Mouse (Mus musculus): ENCODE results near the gene Apc2.
A peak's percentile ranks its signal among the peaks of the same experiment; 100 is the strongest.

The Apc2 gene

DNA sequence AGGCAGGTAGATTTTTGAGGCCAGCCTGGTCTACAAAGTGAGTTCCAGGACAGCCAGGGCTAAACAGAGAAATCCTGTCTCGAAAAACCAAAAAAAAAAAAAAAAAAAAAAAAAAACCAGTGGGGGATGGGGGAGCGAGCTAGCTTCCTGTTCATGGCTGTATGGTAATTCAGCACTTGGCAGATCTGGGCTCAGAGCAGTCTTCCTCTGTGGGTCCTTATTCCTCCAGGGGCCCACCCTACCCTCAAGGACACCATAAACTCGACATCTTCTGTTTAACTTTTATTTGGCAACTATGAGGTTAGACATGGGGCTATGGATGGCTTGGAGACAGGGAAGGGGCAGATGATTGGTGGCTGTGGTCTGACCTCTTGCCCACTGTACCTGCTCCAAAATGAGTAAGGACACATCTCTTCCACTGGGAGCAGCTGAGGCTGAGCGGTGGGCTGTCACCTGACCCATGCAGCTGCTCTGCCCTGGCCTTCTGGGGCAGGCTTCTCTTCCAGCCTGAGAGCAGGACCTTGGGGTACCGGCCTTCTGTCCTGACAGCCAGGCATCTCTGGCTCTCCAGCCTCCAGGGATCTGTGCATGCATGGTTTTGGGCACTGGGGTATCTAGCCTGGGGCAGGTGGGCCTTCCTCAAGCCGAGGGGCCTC is 25.4 kb downstream of the Apc2 start:
- peak; percentile 50 for DNase-seq (ENCODE audit: low read depth)

DNA sequence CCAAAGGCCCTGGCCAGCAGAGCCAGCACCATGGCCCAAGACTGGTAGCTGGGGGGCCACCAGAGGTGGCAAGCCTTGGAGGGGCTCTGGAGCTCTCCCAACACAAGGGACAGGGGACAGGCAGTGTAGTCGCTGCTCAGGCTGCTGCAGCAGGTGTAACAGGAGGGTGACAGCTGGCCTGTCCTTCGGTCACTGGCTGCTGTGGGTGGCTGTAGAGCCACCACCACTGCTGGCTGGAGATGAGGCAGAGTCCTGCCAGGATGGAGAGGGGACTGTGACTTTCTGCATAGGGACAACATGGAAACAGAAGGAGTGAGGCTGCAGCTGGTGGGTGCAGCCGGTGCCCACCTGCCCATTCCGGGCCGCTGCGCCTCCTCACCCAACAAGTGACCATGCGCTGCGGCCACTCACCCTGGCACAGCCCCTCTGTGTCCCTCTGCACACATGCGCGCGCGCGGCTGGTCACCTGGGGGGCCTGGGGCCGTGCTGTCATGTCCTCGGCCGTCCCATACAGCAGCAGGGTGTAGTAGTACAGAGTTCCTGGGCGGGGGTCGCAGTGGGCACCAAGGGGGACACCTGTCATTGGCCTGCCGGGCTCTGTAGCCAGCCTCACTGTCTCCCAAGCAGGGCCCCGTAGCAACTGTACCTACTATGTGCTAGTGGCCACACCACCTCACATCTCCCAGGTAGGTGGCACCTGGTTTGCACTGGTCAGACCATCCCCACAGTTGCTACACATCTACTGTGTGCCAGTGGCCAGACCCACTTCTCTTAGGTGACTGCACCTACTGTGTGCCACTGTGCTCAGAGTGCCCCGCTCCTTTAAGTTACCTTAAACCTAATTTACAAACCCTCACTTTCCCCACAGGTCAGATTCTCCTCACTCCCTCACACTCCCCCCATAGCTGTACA is 26.1 kb downstream of the Apc2 start:
- no peak for DNase-seq (ENCODE audit: low read depth)

DNA sequence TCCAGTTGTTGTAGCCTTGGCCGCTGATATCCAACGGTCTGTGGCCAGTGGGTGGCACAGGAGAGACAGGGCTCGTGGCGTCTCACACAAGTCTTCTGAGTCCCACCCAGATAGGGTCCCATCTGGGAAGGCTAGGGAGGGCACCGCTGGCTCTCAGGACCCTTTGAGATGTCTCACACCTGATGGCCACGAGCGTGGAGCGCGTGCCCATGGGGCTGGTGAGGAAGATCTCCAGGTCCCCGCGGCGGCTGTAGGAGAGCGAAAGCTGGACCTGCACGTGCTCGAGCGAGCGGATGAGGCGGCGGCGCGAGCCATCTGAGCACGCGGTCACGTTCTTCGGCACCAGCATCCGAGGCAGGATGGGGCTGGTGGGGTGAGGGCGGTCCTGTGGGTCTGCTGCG is 27.0 kb downstream of the Apc2 start:
- DNase-seq (ENCODE audit: low read depth), result peak; percentile 66

DNA sequence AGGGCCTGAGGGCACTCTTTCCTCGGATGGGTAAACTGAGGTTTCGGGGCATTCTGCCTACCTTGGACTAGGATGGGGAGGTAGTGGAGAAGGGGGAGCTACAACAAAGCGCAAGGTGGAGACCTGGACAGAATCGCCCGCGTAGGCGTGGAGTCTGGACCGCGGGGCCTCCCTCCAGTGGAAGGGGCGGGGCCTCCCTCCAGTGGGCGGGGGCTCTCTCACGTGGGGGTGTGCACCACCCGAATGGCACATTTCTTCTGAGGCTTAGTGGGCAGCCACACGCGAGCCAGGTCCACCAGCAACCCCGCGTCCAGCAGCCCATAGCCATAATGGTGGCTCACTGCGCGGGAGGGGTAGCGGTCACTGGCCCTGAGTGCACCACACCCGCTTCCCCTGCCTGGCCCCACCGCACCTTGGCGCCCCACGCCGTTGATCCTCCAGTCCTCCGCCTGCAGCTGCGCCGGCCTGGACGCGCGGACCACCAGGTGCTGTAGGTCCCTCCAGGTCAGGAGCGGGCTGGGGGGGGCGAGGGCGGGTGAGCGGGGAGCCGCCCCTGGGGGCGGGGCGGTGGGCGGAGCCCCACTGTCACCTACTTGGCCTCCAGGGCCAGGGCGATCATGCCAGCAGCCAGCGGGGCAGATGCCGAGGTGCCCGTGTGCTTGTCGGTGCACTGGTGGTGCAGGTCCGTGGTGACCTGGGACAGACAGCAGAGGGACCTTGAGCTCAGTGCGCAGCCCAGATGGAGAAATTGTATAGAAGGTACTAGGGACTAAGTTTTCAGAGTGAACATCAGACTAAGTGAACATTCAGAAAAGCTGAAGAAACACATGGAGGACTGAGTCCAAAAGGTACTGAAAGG is 27.7 kb downstream of the Apc2 start:
- peak; percentile 82 for DNase-seq (ENCODE audit: low read depth)

DNA sequence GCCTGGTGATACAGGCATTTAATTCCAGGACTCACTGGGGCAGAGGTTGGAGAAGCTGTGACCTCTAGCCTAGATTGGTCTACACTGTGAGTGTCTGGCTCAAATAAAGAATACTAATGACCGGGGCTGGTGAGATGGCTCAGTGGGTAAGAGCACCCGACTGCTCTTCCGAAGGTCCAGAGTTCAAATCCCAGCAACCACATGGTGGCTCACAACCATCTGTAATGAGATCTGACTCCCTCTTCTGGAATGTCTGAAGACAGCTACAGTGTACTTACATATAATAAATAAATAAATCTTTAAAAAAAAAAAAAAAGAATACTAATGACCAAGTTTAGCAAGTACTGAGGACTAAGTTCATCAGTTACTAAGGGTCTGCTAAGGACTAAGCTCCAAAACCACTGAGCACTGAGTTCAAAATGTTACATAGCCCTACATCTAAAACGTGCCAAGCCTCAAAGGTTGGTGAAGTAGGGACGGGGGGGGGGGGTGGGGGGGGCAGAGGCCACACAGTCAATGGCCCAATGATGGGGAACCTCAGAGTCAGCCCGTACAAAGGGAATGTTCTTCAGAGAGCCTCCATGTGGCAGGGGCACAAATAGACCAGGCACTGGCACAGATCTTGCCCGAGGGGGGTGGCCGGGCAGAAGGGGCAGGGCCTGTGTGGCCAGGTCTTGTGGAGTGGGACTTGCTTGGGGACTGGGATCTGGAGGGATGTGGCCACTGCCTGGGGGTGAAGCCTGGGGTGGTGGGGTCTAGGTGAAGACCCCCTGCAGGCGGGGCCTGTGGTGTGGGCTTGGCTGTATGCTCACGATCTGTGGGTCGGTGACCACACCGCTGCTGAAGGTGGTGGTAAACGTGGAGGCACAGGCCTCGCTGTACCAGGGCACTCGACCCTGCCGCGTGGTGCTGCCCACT is 28.6 kb downstream of the Apc2 start:
- peak; percentile 76 for DNase-seq (ENCODE audit: low read depth)

DNA sequence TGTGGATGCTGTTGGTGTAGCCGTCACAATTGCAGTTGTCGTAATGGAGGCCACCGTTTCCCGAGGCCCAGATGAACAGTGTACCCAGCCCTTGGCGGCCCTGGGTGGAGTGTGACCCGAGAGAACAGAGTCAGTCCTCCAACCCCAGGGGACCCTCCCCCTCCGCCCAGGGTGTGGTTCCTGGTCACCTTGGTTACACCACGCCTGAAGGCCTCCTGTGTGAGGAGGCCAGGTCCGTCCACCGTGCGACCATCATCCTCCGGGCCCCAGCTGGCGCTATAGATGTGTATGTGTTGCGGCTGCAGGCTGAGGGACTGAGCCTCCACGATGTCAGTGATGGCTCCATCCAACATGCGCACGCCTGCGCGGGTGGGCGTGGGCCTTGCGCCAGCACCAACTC is 29.3 kb downstream of the Apc2 start:
- DNase-seq (ENCODE audit: low read depth), result no peak

DNA sequence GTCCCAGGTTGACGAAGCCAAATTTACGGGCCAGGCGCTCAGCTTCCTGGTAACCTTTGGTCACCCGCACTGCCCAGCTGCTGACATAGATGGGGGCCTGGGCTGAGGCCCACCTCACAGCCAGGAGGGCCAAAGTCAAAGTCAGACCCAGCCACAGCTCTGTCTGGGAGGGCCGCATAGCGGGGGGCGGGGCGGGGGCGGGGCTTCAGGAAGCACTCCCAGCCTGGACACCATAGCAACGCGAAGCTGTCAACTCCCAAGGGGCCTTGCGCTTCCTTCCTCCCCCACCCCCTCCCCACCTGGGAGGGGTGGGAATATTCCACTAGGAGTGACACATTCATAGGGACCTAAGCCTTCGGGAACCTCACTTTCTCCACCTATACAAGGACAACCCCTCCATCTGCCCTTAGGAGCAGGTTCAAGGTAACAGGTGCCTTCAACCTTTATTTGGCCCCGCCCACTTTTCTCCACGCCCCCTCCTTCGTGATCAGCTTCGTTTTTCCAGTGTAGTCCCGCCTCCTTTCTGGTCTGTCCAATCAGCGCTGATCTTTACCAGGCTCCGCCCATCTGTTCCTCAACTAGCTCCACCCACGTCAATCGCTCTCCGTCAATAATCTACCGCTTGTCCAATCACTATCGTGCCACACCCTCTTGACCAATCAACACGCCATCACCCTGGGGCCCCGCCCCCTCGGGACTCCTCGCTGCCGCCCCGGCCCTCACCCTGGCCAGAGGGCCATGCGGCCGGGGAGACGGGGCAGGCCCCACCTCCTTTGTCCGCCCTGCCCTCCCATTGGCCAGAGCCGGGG is 33.7 kb downstream of the Apc2 start, which contains the start of the genes Pcsk4 and Reep6:
Gene Pcsk4, minus strand, starts transcription at position 226 of the 809 bp plus-strand sequence.
Gene Reep6, plus strand, starts transcription at position 681 of the 809 bp plus-strand sequence.
- DNase-seq (ENCODE audit: low read depth), result peak; percentile 98

DNA sequence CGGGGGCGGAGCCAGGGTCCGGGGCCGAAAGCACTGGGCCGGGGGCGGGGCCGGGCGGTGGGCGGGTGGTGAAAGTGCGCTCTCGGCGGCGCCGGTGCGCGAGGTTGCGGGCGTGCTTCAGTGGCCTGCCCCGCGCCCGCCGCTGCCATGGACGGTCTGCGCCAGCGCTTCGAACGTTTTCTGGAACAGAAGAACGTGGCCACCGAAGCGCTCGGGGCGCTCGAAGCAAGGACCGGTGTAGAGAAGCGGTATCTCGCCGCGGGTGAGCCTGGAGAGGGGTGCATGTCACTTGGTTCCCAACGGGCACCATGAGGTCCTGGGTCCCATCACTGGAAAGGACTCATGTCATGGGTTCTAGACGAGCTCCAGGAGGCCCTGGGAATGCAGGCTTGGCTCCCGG is 34.3 kb downstream of the Apc2 start:
- no peak for DNase-seq (ENCODE audit: low read depth)

DNA sequence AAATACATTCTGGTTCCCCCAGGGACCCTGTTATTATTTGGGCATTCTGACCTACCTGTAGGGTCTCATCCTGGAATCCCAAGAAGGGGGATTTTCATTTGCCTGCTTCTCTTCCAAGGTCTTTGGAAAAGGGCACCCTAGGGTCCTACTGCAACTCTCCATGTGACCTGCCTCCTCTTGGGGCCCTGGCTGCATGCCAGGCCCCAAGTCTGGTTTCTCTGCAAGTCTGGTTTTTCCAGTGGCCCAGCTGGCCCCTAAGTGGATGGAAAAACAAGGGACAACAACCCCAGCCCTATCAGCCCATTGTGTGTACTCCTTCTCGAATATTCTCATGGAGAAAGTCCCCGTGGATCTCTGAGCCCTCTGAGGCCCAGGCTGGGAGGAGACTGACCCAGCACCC is 35.1 kb downstream of the Apc2 start:
- no peak for DNase-seq (ENCODE audit: low read depth)

DNA sequence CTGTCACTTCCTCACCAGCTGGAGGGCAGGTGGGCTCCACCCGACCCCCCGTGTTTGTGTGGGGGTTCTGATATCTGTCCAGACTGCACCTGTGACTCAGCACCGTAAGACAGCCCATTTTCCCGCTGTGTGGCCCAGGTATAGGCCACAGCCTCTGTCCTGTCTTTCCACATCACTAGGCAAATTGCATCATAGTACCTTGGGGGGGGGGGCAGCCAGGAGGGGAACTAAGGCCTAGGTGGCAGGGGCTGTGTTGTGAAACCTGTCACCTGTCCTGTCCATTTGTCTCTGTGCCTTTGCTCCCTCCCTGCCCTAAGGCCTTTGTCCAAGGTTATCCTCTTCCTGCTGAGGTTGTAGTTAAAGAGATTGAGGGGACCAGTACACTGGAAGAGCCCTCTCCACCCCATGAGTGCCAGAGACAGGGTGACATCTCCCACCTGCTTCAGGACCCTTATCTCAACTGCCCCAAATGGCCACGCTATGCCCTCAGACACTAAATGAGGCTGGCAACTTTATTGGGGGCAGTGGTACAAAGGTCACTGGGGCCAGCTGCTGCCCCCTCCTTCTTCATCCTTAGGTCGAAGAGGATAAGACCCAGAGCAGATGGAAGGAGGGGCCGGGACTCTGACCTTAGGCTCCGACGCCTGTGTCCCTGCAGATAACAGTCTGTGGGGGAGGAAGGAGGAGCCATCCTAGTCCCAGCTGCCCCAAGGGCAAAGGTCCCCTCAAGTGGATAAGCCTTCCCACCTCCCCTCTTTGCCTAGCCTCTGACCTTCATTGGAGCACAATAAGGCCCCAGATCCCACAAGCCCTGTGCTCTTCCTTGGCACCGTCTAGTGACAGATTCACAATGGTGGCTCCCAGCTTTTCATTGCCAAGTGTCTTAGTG is 36.1 kb downstream of the Apc2 start:
- DNase-seq (ENCODE audit: low read depth), result no peak

DNA sequence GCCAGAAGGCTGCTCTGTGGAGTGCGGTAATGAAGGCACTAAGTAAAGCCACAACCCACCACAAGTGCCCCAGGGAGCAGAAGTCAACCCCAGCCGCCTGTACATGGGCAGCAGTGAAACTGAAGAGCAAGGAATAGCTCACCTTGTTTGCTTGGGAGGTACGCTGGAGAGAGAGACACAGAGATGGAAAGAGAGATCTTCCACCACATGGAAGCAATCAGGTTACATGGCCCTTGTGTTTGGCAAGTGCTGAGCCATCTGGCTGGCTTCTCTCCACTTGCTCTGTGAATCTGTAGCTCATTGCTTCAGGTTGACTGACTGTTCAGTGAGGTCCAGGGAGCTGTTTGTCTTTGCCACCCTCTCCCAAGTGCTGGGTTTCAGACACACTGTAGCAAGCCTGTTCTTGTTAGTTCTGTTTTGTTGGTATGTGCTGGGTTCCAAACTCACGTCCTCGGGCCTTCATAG is 36.8 kb downstream of the Apc2 start:
- DNase-seq (ENCODE audit: low read depth), result no peak

DNA sequence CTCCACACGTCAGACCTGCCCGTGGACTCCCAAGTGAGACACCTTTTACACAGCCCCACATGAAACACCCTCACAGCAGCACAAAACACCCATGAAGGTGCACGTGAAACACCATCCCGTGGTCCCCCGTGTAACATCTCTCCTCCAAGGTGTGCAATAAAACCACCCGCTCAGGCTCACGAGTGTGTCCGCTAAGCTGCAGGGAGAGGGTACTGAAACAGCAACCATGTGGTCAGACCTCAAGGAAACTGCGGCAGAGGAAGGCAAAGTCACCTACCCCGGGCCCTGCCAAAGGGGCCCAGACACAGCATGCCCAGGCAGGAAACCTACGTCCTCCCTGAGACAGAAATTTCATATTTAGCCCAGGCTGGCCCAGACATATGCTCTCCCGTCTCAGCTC is 40.5 kb downstream of the Apc2 start:
- DNase-seq (ENCODE audit: low read depth), result no peak

DNA sequence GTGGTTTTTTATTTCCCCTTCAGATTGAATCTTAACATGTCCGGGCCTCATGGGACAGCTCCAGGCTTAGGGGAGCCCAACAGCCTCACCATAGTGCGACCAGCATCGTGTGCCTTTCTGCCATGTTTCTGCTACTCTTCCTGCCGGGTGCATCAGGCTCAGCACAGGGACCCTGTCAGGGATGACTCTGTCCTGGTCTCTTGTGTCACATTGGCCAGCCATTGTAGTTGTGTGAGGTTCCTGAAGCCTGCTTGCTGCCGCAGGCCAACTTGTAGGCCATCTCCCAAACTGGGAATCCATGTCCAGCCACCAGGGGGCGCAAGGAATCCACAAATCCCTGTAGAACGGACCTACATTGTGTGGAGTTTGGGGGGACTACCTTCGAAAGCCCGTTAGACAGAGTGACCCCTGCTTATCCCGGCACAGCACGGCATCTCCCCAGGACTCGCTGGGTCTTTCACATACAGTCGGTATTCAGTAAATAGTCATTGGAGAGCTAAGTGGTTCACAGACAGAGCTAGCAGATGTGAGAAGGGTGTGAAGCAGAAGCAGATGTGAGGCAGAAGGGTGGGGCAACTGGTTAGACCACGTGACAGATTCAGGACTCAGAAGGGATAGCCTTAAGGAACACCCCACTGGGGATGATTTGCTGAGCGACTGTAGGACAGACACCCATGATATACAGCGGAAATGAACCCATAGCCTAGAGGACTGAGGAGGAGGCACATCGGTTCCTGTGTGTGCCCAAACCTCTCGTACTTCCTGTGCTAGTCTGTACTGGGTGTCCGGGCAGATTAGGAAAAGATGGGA is 44.4 kb downstream of the Apc2 start:
- peak; percentile 85 for DNase-seq (ENCODE audit: low read depth)

DNA sequence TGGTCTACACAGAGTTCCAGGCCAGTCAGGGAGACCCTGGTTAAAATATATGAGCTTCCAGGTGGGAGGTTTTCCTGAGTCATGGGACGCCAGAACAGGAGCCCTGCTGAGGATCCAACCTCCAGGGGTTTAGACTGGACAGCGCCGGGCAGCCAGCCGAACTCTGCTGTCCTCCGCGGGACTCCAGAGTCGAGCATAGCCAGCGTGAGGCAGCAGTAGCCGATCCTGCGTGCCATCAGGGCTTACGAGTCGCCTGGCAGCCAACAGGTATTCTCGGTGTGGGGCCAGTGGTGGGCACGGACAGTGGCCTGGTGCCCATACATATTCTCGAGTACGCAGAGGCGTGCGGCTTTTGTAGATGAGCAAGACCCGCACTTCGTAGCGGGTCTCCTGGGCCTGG is 45.2 kb downstream of the Apc2 start:
- no peak for DNase-seq (ENCODE audit: low read depth)

DNA sequence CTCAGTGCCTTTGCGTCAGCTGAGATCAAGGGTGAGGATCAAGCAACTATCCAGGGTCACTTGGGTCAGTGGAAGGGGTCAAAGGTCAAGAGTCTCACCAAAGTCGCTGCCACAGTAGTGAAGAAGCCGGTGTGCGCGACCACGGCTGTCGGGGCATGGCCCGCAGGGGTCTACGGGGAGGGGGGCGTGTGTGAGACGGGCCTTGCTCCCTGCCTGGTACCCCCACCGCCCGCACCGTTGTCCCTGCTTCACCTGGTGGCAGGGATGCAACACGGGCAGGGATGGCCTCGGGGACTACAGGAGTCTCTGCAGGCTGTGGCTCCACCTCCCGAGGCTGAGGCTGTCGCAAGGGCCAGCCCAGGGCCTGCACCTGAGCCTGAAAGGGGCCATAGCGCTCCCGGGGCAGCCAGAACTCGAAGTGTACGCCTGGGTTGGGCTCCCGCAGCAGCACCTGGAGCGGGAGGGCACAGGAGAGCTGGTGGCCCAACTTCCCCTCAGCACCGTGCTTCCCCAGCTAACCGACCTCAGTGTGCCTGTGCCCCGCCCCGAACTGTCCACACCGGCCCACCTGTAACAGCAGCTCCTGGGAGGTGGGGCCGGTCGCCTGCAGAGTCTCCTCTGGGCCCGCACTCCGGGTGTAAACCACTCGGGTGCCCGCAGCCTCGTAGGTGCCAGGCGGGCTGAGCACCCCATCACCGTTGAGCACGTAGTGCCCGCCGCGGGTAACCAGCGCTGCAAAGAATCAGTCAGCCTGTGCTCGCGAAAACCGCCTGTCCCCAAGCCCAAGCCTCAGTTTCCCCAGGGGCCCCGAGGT is 45.9 kb downstream of the Apc2 start:
- DNase-seq (ENCODE audit: low read depth), result no peak

DNA sequence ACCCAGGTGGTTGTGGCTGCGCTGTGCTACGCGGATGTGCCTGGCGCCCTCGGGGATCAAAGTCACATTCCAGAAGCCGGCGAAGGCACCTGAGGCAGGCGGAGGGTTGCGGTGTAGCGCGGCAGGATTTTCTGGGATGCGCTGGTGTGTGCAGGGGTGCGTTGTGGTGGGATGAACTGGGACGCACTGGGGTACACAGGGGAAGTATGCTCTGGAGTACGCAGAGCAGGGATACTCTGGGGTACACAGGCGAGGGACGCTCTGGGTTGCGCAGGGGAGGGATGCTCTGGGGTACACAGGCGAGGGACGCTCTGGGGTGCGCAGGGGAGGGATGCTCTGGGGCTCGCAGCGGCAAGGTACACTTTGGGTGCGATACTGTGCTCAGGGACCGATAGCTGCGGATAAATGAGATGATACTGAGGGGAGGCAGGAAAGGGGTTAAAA is 46.5 kb downstream of the Apc2 start:
- DNase-seq (ENCODE audit: low read depth), result no peak

DNA sequence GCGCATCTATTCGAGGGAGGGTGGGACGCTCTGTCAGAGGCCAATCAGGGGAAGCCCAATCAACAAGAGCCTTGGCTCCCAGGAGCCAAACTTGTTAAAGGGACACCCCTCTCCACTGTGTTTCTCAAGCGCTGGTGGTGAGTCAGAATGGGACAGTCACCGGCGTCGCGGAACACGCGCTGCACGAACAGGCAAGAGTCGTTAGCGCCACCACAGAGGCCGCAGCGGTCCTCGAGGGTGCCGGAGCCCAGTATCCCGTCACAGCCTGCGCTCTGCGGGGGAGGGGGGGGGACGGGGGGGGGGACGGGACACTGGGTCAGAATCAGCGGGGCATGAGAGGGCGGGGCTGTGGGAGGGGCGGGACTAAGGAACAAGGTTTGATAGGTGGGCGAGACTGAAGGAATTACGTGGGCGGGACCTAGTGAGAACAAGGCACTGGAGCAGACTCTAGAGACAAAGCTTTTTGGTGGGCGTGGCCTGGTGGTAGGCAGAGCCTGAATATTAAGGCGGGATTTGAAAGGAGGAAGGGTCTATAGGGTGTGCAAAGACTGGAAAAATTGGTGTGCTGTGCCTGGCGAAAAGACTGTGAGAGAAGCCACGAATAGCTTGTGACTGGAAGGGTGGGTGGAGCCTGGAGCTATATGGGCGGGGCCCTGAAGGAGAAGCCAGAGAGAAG is 47.1 kb downstream of the Apc2 start:
- peak; percentile 40 for DNase-seq (ENCODE audit: low read depth)
